Mouse (Mus musculus) thymus, postnatal 10 days (tissue): ENCODE results near the gene Olfr1413.

Source experiments
- DNase-seq, 2 experiments: peaks; one replicate each; pipeline ENCODE4 v3.0.0; 2021; ENCODE audit warnings: low spot score in 2 of 2

Olfr1413 gene

DNA sequence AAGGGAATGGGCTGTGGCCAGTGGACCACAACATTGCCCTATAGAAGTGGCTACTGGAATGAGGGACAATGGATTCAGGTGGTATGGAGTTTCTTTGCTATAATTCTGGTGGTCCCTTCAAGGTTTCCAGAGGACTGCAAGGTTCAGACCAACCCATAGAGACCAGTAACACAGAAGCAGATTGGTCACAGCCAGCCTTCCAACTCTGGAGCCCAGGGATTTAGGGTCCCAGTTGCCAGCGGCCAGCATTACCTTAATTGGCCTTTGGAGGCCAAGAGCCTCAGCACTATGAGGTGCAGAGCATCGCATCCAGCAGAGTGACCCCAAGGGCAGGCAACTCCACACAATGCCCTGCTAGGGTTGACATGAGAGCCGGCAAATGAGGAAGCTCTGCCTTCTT lies at the start of gene Olfr1413:
Gene Olfr1413 (plus strand): TSS at position 301 of the 400 bp plus-strand sequence.
- no peak for DNase-seq

DNA sequence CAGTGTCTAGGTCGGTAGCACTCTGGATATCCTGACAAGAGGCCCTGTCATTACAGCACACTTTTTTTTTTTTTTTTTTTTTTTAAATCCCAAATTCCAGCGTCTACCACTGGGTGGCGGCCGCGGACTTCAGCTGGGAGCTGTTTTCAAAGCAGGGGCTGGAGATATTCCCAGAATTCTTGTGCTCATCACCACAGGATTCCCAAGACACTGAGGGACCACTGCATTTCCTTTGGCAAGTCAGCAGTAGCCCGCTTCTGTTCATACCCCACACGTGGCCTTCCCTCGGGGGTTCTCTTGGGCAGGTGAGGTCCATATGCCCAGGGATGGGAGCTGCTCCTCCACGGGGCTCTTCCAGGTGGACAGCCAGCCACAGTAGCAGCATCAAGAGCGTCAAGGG lies 49.7 kb upstream of the Olfr1413 start:
- DNase-seq, result no peak

DNA sequence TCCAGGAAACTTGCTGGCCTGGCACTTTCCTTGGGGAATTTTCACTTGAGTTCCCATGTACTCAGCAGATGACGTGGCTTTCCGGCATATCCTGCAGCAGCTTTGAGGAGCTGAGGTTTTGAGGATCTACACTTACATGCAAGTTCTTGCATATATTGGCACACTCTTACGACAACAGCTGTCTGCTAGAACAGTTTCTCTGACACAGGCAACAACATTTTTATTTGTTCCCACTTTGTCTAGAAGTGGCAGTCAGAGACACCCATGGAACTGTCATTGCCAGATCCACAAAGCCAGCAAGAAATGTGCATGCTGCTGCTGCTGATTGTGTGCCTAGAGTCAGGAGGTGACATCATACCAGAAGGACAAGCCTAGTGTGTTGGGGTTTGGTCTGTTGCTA lies 47.4 kb upstream of the Olfr1413 start:
- no peak for DNase-seq

DNA sequence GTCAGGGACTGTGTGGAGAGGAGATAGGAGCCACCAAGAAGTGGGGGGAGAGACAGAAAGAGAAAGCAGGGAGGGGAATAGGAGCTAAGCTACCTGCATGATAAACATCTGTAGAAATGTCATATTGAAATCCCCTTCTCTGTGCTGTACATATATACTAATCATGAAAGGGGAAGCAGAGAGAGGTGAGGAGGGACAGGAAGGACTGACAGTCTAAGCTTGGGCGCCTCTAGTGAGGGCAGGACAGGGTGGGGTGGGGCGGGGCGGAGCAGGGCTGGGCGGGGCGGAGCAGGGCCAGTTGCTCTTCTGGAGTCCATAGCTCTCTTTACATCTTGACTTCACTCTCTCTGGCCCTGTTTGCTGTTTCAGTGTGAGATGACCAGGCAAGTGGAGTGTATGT lies 34.1 kb upstream of the Olfr1413 start:
- DNase-seq, result no peak

DNA sequence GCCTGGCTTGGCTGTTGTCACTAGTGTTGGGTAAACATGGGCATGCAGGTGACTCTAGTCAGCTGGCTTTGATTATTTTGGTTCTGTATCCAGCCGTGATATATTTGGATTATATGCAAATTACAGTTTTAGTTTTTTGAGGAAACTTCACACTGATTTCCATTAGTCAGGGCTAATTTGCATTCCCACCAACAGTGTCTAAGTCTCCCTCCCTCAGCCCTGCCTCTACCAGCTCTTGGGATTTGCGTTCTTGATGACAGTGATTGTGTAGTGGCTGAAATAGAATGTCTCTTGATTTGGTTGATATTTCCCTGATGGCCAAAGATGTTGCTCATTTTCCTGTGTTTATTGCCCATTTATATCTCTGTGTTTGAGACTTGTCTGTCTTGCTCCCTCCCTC lies 32.1 kb upstream of the Olfr1413 start:
- DNase-seq, result no peak

DNA sequence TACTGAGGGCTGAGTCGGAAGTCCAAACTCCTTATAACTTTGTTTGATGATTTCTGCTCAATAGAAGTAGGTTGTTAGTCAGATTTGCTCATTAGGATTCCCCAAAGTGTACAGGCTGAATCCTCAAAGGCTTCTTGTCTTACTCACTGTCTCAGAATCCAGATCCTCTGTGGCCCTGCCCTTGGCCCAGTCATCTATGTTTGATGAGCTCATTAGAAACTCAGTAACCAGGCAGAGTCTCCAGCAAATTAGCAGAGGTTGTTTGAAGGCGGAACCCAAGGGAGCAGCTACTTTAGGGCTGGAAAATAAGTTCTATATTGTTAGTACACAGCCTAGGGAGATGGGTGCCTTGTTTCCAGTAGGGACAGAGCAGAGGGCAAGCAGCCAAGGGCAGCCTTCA lies 25.2 kb upstream of the Olfr1413 start:
- no peak for DNase-seq

DNA sequence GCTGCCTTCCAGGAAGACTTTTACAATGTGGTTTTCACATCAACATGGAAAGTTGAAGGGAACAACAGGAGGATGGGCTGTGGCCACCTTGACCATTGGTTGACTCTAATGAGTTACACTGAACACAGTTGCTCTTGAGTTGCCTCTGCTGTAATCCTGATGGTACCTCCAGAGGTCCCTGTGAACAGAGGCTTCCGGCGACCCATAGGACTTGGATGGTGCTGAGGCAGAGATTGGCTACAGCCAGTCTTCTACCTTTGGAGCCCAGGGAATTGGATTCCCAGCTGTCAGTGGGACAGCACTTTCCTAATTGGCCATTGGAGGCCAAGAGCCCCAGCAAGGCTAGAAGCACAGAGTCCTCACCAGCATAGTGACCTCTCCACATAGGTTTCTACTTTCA lies 14.4 kb downstream of the Olfr1413 start, which contains the start of gene Olfr1412:
Gene Olfr1412 (plus strand): TSS at position 301 of the 400 bp plus-strand sequence.
- no peak for DNase-seq

DNA sequence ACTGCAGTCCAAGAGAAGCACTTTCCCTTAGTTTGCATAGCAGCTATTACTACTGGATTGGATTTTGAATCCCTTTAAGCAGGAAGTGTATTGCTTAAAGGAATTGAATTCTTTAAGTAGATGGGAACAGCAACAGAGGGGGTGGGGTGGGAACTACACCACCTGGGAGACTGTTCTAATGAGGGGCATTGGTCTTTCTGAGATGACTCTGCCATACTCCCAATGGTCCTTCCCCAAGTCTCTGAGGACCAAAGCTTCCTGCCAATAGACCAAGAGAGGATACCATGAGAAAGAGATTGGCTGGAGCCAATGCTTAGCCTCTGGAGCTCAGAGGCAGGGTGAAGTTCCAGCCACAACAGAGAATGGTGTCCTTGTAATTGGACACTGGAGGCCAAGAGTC lies 23.0 kb downstream of the Olfr1413 start, which contains the start of gene Olfr1411:
Gene Olfr1411 (plus strand): TSS at position 301 of the 400 bp plus-strand sequence.
- no peak for DNase-seq

DNA sequence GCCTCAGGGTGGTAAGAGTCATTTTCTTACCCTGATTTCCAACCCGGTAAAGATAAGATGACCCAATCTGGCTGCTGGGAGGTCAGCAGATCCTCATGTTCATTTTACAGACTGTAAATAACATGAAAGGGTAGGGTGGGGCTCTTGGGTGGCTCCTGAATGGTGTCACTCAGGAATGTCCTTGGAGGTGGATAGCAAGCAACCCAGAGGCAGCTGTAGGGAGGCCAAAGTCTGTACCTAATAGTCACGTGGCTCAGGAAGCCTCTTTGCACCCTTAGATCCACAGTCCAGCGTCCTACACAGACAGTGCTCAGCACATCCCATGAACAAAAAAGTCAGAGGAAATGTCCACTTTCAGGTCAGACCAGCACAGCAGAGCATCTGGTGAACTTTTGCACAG lies 24.9 kb downstream of the Olfr1413 start:
- no peak for DNase-seq

DNA sequence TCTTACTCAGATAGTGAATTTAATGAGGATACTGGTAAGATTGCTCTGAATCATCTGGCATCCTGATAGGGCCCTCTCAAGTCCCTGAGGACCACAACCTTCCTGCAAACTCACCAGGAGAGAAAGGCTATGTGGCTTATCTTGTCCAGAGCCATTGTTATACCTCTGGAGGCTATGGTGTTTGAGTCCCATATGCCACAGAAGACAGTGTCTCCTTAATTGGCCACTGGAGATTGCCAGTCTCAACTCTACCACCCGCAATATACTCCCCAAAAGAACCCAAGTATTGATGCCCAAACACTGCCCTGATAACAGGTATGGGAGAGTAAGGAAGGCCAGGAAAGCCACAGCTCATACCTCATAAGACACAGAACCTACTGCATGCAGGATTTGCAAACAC lies 34.4 kb downstream of the Olfr1413 start, which contains the start of gene Olfr1410:
Gene Olfr1410 (plus strand): TSS at position 301 of the 400 bp plus-strand sequence.
- no peak for DNase-seq

DNA sequence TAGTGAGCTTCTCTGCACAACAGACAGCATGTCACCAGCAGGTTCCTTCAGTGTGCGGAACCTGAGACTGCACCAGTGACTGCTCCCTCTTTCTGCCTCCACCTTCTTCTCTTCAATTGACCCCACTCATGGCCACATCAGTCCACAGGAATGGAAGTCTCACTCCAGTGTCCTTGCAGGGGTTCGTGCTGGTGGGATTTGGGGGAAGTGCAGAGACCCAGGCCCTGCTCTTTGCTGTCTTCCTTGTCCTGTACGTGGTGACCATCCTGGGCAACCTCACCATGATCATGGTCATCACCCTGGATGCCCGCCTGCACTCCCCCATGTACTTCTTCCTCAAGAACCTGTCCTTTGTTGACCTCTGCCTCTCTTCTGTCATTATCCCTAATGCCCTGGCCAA lies 36.6 kb downstream of the Olfr1413 start:
- no peak for DNase-seq

DNA sequence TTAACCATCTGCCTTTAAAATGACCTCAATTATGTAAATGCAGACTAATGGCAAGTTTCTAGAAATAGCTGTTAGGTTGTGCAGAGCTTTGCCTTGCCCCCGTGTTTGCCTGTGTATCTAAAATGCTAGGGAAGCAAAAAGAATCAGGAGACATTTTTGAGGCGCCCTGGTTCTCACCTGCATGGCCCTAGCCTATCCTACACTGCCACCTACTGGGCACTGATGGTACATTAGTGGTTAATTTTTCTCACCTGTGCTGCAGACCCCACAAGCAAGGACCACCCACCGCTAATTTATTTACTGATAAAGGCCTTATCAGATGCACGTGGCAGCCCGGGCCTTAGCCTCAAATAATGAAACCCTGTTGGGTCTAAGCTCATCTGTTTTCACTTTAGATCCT lies 39.9 kb downstream of the Olfr1413 start:
- DNase-seq, result peak; percentile 8 to 63

DNA sequence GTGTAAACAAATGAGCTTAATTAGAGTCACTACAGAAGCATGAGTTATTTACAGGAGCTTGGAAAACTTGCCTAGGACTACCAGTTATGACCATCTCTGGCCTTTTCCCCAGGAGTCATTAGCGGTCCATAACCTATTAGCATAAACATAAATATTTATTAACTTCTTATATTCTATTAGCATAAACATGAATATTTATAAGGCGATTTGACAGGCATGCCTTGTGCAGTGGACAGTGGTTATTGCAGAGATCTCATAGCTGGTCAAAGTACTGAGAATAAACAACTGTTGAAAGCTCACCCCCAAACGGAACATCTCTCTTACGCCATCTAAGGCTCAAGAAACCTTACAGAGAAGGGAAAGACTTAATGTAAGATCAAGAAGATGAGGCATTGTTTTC lies 42.1 kb downstream of the Olfr1413 start:
- DNase-seq, result no peak

DNA sequence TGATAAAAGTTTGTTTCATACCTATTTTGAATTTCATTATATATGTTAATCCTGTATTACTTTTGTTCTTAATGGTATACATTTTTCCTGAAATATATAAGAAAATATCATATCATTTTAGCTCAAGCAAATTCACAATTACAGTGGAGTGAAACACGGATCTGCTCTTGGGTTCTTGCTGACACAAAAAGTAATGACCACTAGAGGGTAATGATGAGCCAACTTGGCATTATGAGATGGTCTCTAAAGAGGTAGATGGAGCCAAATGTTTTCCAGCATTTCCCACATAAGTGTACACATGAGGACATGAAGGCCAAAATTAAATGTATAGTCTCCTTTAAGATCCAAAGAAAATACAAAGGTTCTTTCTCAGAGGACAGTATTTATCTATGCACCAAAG lies 43.4 kb downstream of the Olfr1413 start:
- DNase-seq, result no peak

DNA sequence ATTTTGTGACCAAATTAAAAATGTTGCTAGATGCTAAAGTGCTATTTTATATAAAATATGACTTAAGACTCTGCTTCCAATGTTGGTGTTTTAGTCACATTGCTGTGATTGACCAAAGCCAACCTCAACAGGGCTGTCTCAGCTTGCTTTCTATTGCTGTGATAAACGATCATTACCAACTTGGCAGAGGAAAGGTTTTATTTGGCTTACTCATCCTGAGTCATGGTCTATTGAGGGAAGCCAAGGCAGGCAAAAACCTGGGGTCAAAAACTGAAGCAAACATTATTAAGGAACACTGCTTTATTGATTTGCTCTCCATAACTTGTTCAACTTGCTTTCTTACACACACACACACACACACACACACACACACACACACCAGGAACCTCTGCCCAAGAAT lies 44.9 kb downstream of the Olfr1413 start:
- no peak for DNase-seq

DNA sequence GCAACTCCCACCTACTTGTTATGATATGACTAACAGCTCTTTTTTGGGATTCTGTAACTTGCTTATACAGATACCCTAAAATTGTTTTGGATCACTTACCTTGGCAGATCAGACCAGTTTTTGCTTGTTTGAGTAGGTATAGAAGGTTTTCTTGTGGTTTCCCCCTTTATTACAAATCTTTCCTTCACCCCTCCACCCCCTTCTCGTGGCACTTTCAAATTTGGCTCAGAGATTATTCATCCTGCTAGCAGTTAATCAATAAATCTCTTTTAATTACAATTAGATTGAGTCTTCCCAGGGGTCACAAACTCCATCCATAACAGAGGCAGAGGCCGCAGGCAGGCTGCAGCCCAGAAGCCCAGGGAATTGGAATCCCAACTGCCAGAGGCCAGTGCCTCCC lies 46.4 kb downstream of the Olfr1413 start, which contains the start of gene Olfr12:
Gene Olfr12 (plus strand): TSS at position 301 of the 400 bp plus-strand sequence.
- no peak for DNase-seq

DNA sequence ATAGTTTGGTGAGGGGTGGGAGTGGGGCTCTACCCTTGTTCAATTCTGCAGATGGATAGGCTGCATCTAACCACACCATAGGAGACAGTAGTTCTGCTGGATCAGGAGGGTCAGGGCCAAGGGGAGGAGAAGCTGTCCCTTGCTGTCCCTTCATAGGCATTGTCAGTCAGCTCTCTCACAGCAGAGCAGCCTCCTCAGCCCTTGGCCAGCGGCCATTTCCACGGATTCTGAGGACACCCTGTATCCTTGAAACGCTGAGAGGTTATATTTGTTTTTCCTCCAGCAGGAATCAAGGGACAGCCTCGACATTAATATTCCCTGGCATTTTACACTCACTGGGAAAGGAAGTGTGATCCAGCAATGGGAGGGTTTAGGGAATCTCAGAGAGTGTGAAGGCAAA lies 47.2 kb downstream of the Olfr1413 start:
- no peak for DNase-seq
